Mouse (Mus musculus) CH12.LX (cell line): ENCODE measurements at regions not wholly inside any gene's neighbourhood (a gene's known extent, or its start where the extent isn't known, plus 50 kb on each side); places are given as distances from the start of the nearest gene placed in this dataset.

ENCODE experiments used
- DNase-seq: peaks from one replicate; pipeline ENCODE4 v3.0.0-alpha.2; 2013; ENCODE audit errors: extremely low read depth
- H3K27ac ChIP-seq: 2 replicates; pipeline ENCODE4 v1.5.1; 2012; ENCODE audit warnings: low read depth, mild to moderate bottlenecking, control low read depth, moderate library complexity; ENCODE audit not compliant: insufficient read depth
- H3K27me3 ChIP-seq: replicated peaks from 2 replicates; pipeline ENCODE3; 2012; ENCODE audit warnings: inconsistent platforms
- H3K36me3 ChIP-seq, 2 experiments: replicated peaks in 1 of 2; 2 replicates each; pipeline versions ENCODE3 to v1.6.1; 2012; ENCODE audit warnings: inconsistent platforms in 1 of 2, low read length in 1 of 2, mild to moderate bottlenecking in 1 of 2, mixed read lengths in 1 of 2, moderate library complexity in 1 of 2; ENCODE audit not compliant: control insufficient read depth in 1 of 2, insufficient read depth in 1 of 2
- H3K4me1 ChIP-seq, 2 experiments: 2 replicates each; pipeline ENCODE4 v1.6.1; 2012; ENCODE audit warnings: inconsistent platforms in 1 of 2, moderate library complexity in 1 of 2; ENCODE audit not compliant: insufficient read depth in 2 of 2, control insufficient read depth in 1 of 2
- H3K4me2 ChIP-seq: 2 replicates; pipeline ENCODE4 v1.6.1; 2012; ENCODE audit warnings: low read depth, mild to moderate bottlenecking, control low read depth; ENCODE audit not compliant: poor library complexity, insufficient read depth, severe bottlenecking
- H3K4me3 ChIP-seq, 3 experiments: fragments of 150-350 bp in 1 of 3; sonication (generic) in 1 of 3; replicated peaks in 1 of 3; 2 replicates each; pipeline versions ENCODE3 to v1.5.1; 2011 to 2012; ENCODE audit warnings: low read depth in 2 of 3, low read length in 2 of 3, mild to moderate bottlenecking in 2 of 3, moderate library complexity in 2 of 3, control low read depth in 1 of 3, improper control_type of control experiment in 1 of 3, inconsistent platforms in 1 of 3, mixed read lengths in 1 of 3; ENCODE audit not compliant: poor library complexity in 1 of 3
- H3K79me2 ChIP-seq: replicated peaks from 2 replicates; pipeline ENCODE4 v1.6.1; 2012; ENCODE audit warnings: mild to moderate bottlenecking, moderate library complexity; ENCODE audit not compliant: control insufficient read depth, poor library complexity, insufficient read depth, severe bottlenecking; ENCODE audit errors: extremely low read depth
- H3K9ac ChIP-seq: 2 replicates; pipeline ENCODE4 v1.6.1; 2012; ENCODE audit warnings: low read depth, mild to moderate bottlenecking, control low read depth, moderate library complexity; ENCODE audit not compliant: insufficient read depth
- H3K9me3 ChIP-seq: replicated peaks from 2 replicates; pipeline ENCODE3; 2012; ENCODE audit warnings: low read length, inconsistent platforms, mixed read lengths
- BHLHE40 ChIP-seq: IDR thresholded peaks from 2 replicates; pipeline ENCODE4 v1.6.1; 2011; ENCODE audit warnings: mild to moderate bottlenecking, low read depth, low read length, improper control_type of control experiment
- CHD1 ChIP-seq: IDR thresholded peaks from 2 replicates; pipeline ENCODE4 v1.6.1; 2012; ENCODE audit warnings: low read depth, low read length, improper control_type of control experiment, inconsistent platforms
- CHD2 ChIP-seq: IDR thresholded peaks from 2 replicates; pipeline ENCODE4 v1.6.1; 2011; ENCODE audit warnings: low read length, improper control_type of control experiment
- CTCF ChIP-seq, 2 experiments: IDR thresholded peaks in 1 of 2; conservative IDR thresholded peaks in 1 of 2; 2 replicates each; pipeline ENCODE4 v1.5.1; 2011 to 2012; ENCODE audit warnings: low read depth in 2 of 2, low read length in 2 of 2, improper control_type of control experiment in 1 of 2, inconsistent platforms in 1 of 2, mild to moderate bottlenecking in 1 of 2, moderate library complexity in 1 of 2
- E2F4 ChIP-seq: IDR thresholded peaks from 2 replicates; pipeline ENCODE4 v1.6.1; 2011; ENCODE audit warnings: low read depth, low read length, improper control_type of control experiment; ENCODE audit not compliant: insufficient replicate concordance
- ELF1 ChIP-seq: IDR thresholded peaks from 2 replicates; pipeline ENCODE4 v1.6.1; 2014; ENCODE audit warnings: low read depth, mild to moderate bottlenecking, inconsistent platforms, low read length, improper control_type of control experiment
- EP300 ChIP-seq: IDR thresholded peaks from 2 replicates; pipeline ENCODE4 v1.6.1; 2011; ENCODE audit warnings: low read length, improper control_type of control experiment
- ETS1 ChIP-seq: conservative IDR thresholded peaks from 2 replicates; pipeline ENCODE4 v1.6.1; 2012; ENCODE audit warnings: low read depth, mild to moderate bottlenecking, inconsistent platforms, low read length, improper control_type of control experiment, moderate library complexity
- GABPA ChIP-seq: IDR thresholded peaks from 2 replicates; pipeline ENCODE4 v1.6.1; 2012; ENCODE audit warnings: low read depth, low read length, improper control_type of control experiment, inconsistent platforms; ENCODE audit not compliant: insufficient replicate concordance
- IRF4 ChIP-seq: IDR thresholded peaks from 2 replicates; pipeline ENCODE4 v1.6.1; 2014; ENCODE audit warnings: low read depth, mild to moderate bottlenecking, inconsistent platforms, low read length, improper control_type of control experiment
- JUN ChIP-seq: IDR thresholded peaks from 2 replicates; pipeline ENCODE4 v1.6.1; 2011; ENCODE audit warnings: low read depth, mild to moderate bottlenecking, low read length, improper control_type of control experiment, moderate library complexity; ENCODE audit not compliant: insufficient read depth
- KAT2A ChIP-seq: IDR thresholded peaks from 2 replicates; pipeline ENCODE4 v1.6.1; 2012; ENCODE audit warnings: low read length, improper control_type of control experiment, inconsistent platforms; ENCODE audit not compliant: insufficient replicate concordance
- MAFK ChIP-seq: IDR thresholded peaks from 2 replicates; pipeline ENCODE4 v1.6.1; 2011; ENCODE audit warnings: low read length, improper control_type of control experiment; ENCODE audit not compliant: insufficient replicate concordance
- MAX ChIP-seq: IDR thresholded peaks from 2 replicates; pipeline ENCODE4 v1.6.1; 2011; ENCODE audit warnings: low read length, improper control_type of control experiment
- MAZ ChIP-seq: IDR thresholded peaks from 2 replicates; pipeline ENCODE4 v1.6.1; 2012; ENCODE audit warnings: low read depth, mild to moderate bottlenecking, inconsistent platforms, low read length, improper control_type of control experiment, moderate library complexity
- MYC ChIP-seq: IDR thresholded peaks from 2 replicates; pipeline ENCODE4 v1.6.1; 2011; ENCODE audit warnings: low read depth, mild to moderate bottlenecking, improper control_type of control experiment, low read length
- NRF1 ChIP-seq: IDR thresholded peaks from 2 replicates; pipeline ENCODE4 v1.6.1; 2014; ENCODE audit warnings: low read depth, mild to moderate bottlenecking, inconsistent platforms, low read length, improper control_type of control experiment, moderate library complexity
- POLR2A ChIP-seq: IDR thresholded peaks from 2 replicates; pipeline ENCODE4 v1.6.1; 2011; ENCODE audit warnings: low read depth, mild to moderate bottlenecking, improper control_type of control experiment, low read length
- POLR2AphosphoS2 ChIP-seq: IDR thresholded peaks from 2 replicates; pipeline ENCODE4 v1.6.1; 2011; ENCODE audit warnings: low read depth, low read length, improper control_type of control experiment
- RAD21 ChIP-seq: IDR thresholded peaks from 2 replicates; pipeline ENCODE4 v1.6.1; 2011; ENCODE audit warnings: low read depth, mild to moderate bottlenecking, low read length, improper control_type of control experiment, moderate library complexity
- RCOR1 ChIP-seq: conservative IDR thresholded peaks from 2 replicates; pipeline ENCODE4 v1.6.1; 2012; ENCODE audit warnings: low read depth, mild to moderate bottlenecking, inconsistent platforms, low read length, improper control_type of control experiment
- SIN3A ChIP-seq: IDR thresholded peaks from 2 replicates; pipeline ENCODE4 v1.6.1; 2012; ENCODE audit warnings: low read length, improper control_type of control experiment, inconsistent platforms
- SMC3 ChIP-seq: IDR thresholded peaks from 2 replicates; pipeline ENCODE4 v1.6.1; 2011; ENCODE audit warnings: low read depth, low read length, improper control_type of control experiment
- TCF12 ChIP-seq: IDR thresholded peaks from 2 replicates; pipeline ENCODE4 v1.6.1; 2014; ENCODE audit warnings: low read depth, mild to moderate bottlenecking, inconsistent platforms, low read length, improper control_type of control experiment
- UBTF ChIP-seq: IDR thresholded peaks from 2 replicates; pipeline ENCODE4 v1.6.1; 2012; ENCODE audit warnings: low read depth, mild to moderate bottlenecking, inconsistent platforms, low read length, improper control_type of control experiment, moderate library complexity
- USF2 ChIP-seq: conservative IDR thresholded peaks from 2 replicates; pipeline ENCODE4 v1.6.1; 2011; ENCODE audit warnings: low read depth, low read length, improper control_type of control experiment
- ZC3H11A ChIP-seq: IDR thresholded peaks from 2 replicates; pipeline ENCODE4 v1.6.1; 2012; ENCODE audit warnings: low read depth, mild to moderate bottlenecking, inconsistent platforms, low read length, improper control_type of control experiment
- ZKSCAN1 ChIP-seq: IDR thresholded peaks from 2 replicates; pipeline ENCODE4 v1.6.1; 2012; ENCODE audit warnings: low read depth, inconsistent platforms, low read length, improper control_type of control experiment, borderline replicate concordance
- ZNF384 ChIP-seq: IDR thresholded peaks from 2 replicates; pipeline ENCODE4 v1.6.1; 2012; ENCODE audit warnings: low read depth, low read length, improper control_type of control experiment, inconsistent platforms
- dilution Hi-C: fragments of 300-500 bp; cut with MboI; formaldehyde crosslinking; loops from 2 replicates; pipeline ENCODE4 v1.14.3; 2020; ENCODE audit warnings: low sequenced_read_pairs; ENCODE audit not compliant: extremely low pct_unique_long_range_greater_than_20kb, extremely low pct_ligation_motif_present
- in situ Hi-C: fragments of 300-500 bp; cut with MboI; formaldehyde crosslinking; loops from 3 replicates; pipeline ENCODE4 v1.14.3; 2019; ENCODE audit warnings: low sequenced_read_pairs, low pct_ligation_motif_present, low pct_unique_long_range_greater_than_20kb, mixed read lengths

DNA sequence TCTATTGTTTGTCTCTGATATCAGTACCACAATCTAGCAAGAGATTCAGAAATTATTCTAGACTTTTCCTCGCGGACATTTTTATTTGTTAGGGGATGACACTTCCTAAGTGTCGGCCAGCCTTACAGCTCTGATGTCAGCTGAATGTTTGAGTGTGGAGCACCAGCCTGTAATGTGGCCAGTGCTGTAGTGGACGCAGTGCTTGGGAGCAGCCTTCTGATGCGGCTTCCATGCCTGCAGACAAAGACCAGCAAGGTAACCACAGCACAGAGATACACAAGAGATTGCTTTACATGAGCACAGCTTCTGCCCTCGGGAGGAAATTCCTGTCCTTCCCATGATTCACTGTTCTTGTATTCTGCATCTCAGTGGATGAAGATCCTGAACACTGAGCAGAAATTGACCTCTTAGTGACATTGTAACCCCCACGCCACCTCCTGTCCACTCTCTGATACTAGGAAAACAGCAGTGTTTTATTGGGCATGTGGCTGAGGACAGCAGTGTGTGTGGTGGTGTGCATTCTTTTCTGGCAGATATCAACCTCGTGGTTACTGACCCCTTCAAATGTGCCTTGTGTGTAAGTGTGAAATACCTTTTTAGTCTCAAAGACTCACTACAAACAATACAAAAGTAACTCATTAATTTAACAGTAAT, 54.6 kb upstream of the Chd1 start:
- TF ChIP-seq SMC3 (no peak), CTCF (conservative IDR thresholded peaks at IDR 0.05 in 1 of 2, IDR thresholded peaks at IDR 0.05 in 1 of 2; ENCODE audit: low read depth in 2 of 2, low read length in 2 of 2) (no peak), ELF1 (no peak), IRF4 (no peak), EP300 (no peak), ZNF384 (no peak), TCF12 (no peak), USF2 (no peak), MYC (no peak), RAD21 (no peak), UBTF (no peak), ZC3H11A (no peak), GABPA (no peak), CHD1 (no peak), POLR2AphosphoS2 (no peak), ZKSCAN1 (no peak), ETS1 (no peak), NRF1 (no peak)
- no peak overlapping the region for H3K27ac ChIP-seq
- in situ Hi-C loops, result no loop called here
- no peak overlapping the region for H3K9ac ChIP-seq
- H3K4me2 ChIP-seq, result no peak overlapping the region
- H3K36me3 ChIP-seq, result no peaks in the 10 kb centered on the region
- peaks cover 7 to 8% of the 10 kb centered on the region in 2 experiments for H3K4me1 ChIP-seq
- no peak for DNase-seq
- no peak overlapping the region for H3K4me3 ChIP-seq
- no peaks in the 10 kb centered on the region for H3K79me2 ChIP-seq
- dilution Hi-C loops, result no loop called here
- H3K9me3 ChIP-seq, result no peaks in the 10 kb centered on the region
- no peaks in the 10 kb centered on the region for H3K27me3 ChIP-seq

DNA sequence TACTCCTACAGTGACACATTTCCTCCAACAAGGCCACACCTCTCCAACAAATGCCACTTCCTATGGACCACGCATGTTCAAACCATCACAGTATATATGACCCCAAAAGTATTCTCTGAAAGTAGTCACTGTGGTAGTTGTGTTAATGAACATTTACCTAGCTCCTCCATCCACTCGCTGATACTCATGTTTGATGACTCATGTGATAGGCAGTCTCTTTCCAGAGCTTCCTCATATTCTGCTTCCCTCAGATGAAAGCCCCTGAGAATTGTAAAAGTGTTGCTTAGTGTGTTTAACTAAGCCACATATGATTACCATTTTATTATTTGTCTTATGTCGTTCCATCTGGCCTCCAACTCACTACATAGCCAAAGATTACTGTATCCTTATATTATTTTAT, 52.9 kb upstream of the Chd1 start:
- in situ Hi-C loops, result no loop called here
- Histone ChIP-seq H3K79me2 (no peaks in the 10 kb centered on the region), H3K9ac (no peak overlapping the region), H3K9me3 (no peaks in the 10 kb centered on the region), H3K36me3 (no peaks in the 10 kb centered on the region), H3K4me2 (no peak overlapping the region), H3K27ac (no peak overlapping the region), H3K4me1 (peaks cover 8% of the 10 kb centered on the region in 2 experiments), H3K4me3 (no peak overlapping the region), H3K27me3 (no peaks in the 10 kb centered on the region)
- TF ChIP-seq TCF12 (no peak), KAT2A (no peak), RAD21 (no peak), POLR2A (no peak), SIN3A (no peak), GABPA (no peak), MYC (no peak), JUN (no peak), ZNF384 (no peak), SMC3 (no peak), BHLHE40 (no peak), E2F4 (no peak), CHD1 (no peak), MAZ (no peak), RCOR1 (no peak), ZC3H11A (no peak), MAX (no peak), ELF1 (no peak), MAFK (no peak), CHD2 (no peak)
- DNase-seq, result no peak
- dilution Hi-C loops, result no loop called here
